Mouse (Mus musculus): ENCODE measurements around the gene 2410004P03Rik.

DNA sequence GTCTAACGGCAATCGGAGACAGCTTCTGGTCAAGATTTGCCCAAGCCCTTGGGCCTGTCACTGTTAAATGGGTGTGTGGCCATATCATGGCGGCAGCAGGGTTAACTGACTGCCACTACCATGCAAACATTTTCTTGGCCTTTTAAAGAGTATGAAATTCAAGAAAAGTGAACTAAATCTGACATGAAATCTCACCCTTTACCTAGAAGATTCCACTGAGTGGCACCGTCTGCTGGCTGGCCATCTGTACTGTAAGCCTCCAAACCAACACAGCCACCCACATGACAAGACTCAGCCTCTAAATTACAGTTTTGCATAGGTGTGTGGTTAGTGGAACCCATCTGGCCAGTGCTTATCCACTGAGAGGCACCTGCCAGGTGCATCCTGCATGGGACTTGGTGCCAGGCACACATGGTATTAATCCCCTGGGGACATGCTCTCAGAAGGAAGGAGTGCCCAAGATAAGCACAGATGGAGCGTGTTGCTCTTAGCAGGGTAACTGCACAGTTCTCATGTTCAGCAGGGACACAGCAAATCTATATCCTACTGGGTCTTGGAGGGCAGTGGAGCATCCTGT, 14.6 kb downstream of the 2410004P03Rik start:
- TF ChIP-seq POLR2A (IDR thresholded peaks at IDR 0.05; ENCODE audit: insufficient read length, low read depth) (no peak), MAX (IDR thresholded peaks at IDR 0.05; ENCODE audit: low read depth) (no peak), REST (IDR thresholded peaks at IDR 0.05; ENCODE audit: insufficient read depth, insufficient read length) (no peak), USF1 (IDR thresholded peaks at IDR 0.05; ENCODE audit: low read depth) (no peak)
